Mouse (Mus musculus) ES-Bruce4 (cell line): Measurements from ENCODE around the gene Mab21l3.

Experiments used
- EP300 ChIP-seq: IDR thresholded peaks from 2 replicates; pipeline ENCODE4 v1.6.1; 2011; ENCODE audit warnings: low read depth, low read length; ENCODE audit not compliant: insufficient read depth
- POLR2A ChIP-seq: IDR thresholded peaks from one replicate; pipeline ENCODE4 v1.8.1; 2011; ENCODE audit warnings: low read length; ENCODE audit not compliant: insufficient read depth

GRCm38 (mm10) chr3:101799852-101800595 lies 48.7 kb downstream of the Mab21l3 start:
- TF ChIP-seq POLR2A: no peak
- no peak for TF ChIP-seq EP300
